Mouse (Mus musculus) embryonic facial prominence, embryonic 15.5 days (tissue): ENCODE data around the gene Zfp3. TPM values are rescaled to one million over a fixed set of nuclear protein-coding genes. Genes with fewer than 3 reads are reported as not detected.

Source experiments
- ATAC-seq: fragments of 200-750 bp; cut with Nextera tagmentation; 2 replicates; pipeline ENCODE4 v1.8.0; 2017; ENCODE audit warnings: low read depth, moderate TSS enrichment; ENCODE audit not compliant: insufficient number of reproducible peaks, low FRiP score, low TSS enrichment
- H3K27ac ChIP-seq: fragments of 300-500 bp; sonication (generic); replicated peaks from 2 replicates; pipeline ENCODE4 v1.5.1; 2015; ENCODE audit warnings: mild to moderate bottlenecking, inconsistent platforms
- H3K27me3 ChIP-seq: fragments of 300-500 bp; sonication (generic); 2 replicates; pipeline ENCODE4 v1.6.1; 2015; ENCODE audit warnings: inconsistent platforms
- H3K36me3 ChIP-seq: fragments of 300-500 bp; sonication (generic); 2 replicates; pipeline ENCODE4 v1.6.1; 2015; ENCODE audit warnings: mild to moderate bottlenecking, inconsistent platforms
- H3K4me1 ChIP-seq: fragments of 300-500 bp; sonication (generic); 2 replicates; pipeline ENCODE4 v1.6.1; 2015; ENCODE audit warnings: inconsistent platforms
- H3K4me2 ChIP-seq: fragments of 300-500 bp; sonication (generic); replicated peaks from 2 replicates; pipeline ENCODE4 v1.6.1; 2015; ENCODE audit warnings: mild to moderate bottlenecking, inconsistent platforms
- H3K4me3 ChIP-seq: fragments of 300-500 bp; sonication (generic); replicated peaks from 2 replicates; pipeline ENCODE4 v1.5.1; 2015; ENCODE audit warnings: mild to moderate bottlenecking, inconsistent platforms
- H3K9ac ChIP-seq: fragments of 300-500 bp; sonication (generic); 2 replicates; pipeline ENCODE4 v1.6.1; 2015; ENCODE audit warnings: inconsistent platforms
- H3K9me3 ChIP-seq: fragments of 300-500 bp; sonication (generic); replicated peaks from 2 replicates; pipeline ENCODE4 v1.6.1; 2016; ENCODE audit warnings: inconsistent platforms
- WGBS: fragments of 180-500 bp; shearing (Covaris S2); methylation state at CpG from one replicate; pipeline ENCODE4 v1.1.7; 2015; 5-methylcytosine and 5-hydroxymethylcytosine counted together
- polyA plus RNA-seq: library from polyadenylated mRNA; unstranded; fragments of >200 nt; fragmentation: Nextera tagmentation; extraction: Ambion mirVana; gene quantifications from 2 replicates; pipeline ENCODE4 v1.2.1, GENCODE M21; 2015

Zfp3 gene
- polyA plus RNA-seq, 1 experiment from 2014 or later = 7.2 TPM

DNA sequence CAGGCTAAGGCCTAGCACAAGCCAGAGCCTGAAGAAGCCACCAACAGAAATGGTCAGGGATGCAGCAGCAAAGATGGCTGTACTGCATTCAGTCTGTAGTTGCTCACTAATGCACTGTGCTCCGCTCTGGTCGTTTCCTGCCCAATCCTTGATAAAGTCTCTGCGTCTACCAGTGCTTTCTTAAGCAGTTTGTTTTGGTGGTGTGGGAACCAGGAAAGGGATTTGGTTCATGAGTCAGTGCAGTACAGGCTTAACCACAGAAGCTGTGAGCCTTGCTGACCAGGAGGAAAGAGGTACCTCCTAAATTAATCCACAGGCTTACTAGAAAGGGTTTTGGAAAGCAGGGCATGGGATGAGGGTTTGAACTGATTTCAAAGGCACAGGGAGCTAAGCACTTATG, 44.1 kb downstream of the Zfp3 start:
- no peak overlapping the region for H3K9ac ChIP-seq
- 70% methylated on average over 3 of the region's 3 CpGs for WGBS
- ATAC-seq = no peak
- H3K4me1 ChIP-seq = no peaks in the 10 kb centered on the region
- no peak overlapping the region for H3K4me3 ChIP-seq
- no peak overlapping the region for H3K27ac ChIP-seq
- no peaks in the 10 kb centered on the region for H3K27me3 ChIP-seq
- H3K36me3 ChIP-seq = no peaks in the 10 kb centered on the region
- no peak overlapping the region for H3K4me2 ChIP-seq
- no peaks in the 10 kb centered on the region for H3K9me3 ChIP-seq

DNA sequence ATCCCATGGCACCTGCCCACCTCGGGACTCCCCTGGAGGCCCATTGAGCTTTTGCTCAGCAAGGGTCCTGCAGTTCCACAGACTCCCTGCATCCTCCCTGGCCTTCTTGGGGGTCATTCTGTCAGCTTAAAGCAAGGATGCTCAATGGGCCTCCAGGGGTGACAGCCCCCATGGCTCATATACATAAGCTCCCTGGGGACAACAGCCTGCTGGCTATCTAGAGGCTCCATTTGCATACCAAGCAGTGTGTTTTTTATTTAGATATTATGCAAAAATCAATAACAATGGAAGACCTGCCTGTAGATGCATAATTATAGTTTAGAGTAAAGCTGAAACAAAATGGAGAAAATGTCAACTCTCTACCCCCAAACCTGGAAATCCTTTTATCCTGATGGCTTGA, 45.0 kb downstream of the Zfp3 start:
- Histone ChIP-seq H3K36me3 (no peaks in the 10 kb centered on the region), H3K9me3 (no peaks in the 10 kb centered on the region), H3K9ac (no peak overlapping the region), H3K27me3 (no peaks in the 10 kb centered on the region), H3K4me1 (no peaks in the 10 kb centered on the region), H3K27ac (no peak overlapping the region), H3K4me2 (no peak overlapping the region), H3K4me3 (no peak overlapping the region)
- no peak for ATAC-seq
- 28% methylated on average over 1 of the region's 1 CpGs for WGBS

DNA sequence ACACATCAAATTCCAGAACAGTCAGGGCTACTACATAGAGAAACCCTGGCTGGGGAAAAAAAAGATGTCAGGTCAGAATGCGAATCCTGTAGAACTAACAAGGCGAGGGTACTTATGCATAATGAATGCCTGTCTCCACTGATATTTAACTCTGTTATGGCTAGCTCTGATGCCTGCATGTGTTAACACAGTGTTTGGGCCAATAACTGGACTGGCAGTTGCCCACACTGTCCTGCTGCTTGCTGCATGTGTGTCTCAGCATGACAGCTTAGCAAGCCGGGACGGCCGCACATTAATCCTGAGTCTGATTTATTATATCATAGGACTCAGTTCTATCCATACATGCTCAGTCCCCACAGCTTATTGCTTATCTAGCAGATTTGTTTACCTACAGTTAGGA, 47.0 kb downstream of the Zfp3 start:
- Histone ChIP-seq H3K4me1 (no peaks in the 10 kb centered on the region), H3K9ac (no peak overlapping the region), H3K4me2 (no peak overlapping the region), H3K36me3 (no peaks in the 10 kb centered on the region), H3K4me3 (no peak overlapping the region), H3K27me3 (no peaks in the 10 kb centered on the region), H3K9me3 (no peaks in the 10 kb centered on the region), H3K27ac (no peak overlapping the region)
- ATAC-seq = no peak
- 81% methylated on average over 5 of the region's 5 CpGs for WGBS

DNA sequence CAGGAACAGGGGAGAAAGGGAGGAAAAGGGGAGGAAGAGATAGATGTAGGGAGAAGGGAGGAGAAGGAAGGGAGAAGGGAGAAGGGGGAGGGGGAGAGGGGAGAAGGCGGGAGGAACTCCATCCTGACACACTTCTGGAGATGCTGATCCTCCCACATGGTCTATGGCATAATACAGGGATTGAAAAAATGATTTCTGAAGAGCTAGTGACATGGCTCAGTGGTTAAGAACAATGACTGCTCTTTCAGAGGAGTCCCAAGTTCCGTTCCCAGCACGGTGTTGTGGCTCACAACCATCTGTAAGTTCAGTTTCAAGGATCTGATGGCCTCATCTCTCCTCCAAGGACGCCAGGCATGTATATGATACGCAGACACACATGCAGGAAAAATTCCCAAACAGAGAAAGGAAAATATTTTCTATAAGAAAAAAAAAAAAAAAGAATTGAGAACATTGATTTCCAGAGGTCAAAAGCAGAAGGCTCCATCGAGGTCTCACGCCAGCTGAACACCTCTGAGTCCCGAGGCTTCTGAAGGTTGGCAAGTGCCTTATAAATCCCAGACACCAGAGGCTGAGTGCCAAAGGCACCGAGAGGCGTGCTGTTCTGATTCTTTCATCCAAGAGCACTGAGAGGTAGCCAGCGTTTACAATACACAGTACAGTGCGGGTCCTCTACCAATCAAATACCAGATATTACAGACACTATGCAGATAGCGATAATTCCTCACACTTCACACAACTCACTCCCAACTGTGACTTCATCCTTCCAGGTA, 47.6 kb downstream of the Zfp3 start:
- WGBS = 71% methylated on average over 13 of the region's 13 CpGs
- Histone ChIP-seq H3K4me1 (no peaks in the 10 kb centered on the region), H3K4me3 (no peak overlapping the region), H3K36me3 (no peaks in the 10 kb centered on the region), H3K27me3 (no peaks in the 10 kb centered on the region), H3K4me2 (no peak overlapping the region), H3K9ac (no peak overlapping the region), H3K27ac (no peak overlapping the region), H3K9me3 (no peaks in the 10 kb centered on the region)
- ATAC-seq = no peak

DNA sequence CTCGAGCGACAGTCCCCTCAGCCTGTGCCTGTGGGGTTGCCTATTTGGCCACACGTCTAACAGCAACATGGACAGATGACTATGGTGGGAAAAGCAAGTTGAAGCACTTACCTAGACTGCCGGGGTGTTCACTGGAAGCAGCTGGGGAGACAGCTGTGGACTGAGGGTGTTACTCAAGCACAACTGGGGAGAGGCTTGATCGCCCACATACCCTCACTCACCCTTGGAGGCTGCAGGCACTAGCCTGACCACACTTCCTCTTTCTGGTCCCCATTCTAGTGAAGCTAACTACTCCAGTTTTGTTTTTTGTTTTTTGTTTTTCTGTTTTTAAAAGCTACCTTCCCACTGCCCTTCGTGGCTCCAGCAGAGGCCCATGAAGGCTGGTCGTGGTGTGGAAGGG, 48.4 kb downstream of the Zfp3 start, which contains the start of gene Scimp:
TSS of gene Scimp (minus strand) at position 222 of the 400 bp plus-strand sequence.
- H3K4me2 ChIP-seq = no peak within 1 kb of the TSS
- H3K36me3 ChIP-seq = no peaks in the 10 kb centered on the region
- H3K27ac ChIP-seq = no peak within 1 kb of the TSS
- no peaks in the 10 kb centered on the region for H3K4me1 ChIP-seq
- no peak for ATAC-seq
- no peak within 1 kb of the TSS for H3K4me3 ChIP-seq
- WGBS = 82% methylated on average over 7 of the region's 7 CpGs
- H3K9me3 ChIP-seq = no peaks in the 10 kb centered on the region
- no peaks in the 10 kb centered on the region for H3K27me3 ChIP-seq
- H3K9ac ChIP-seq = no peak within 1 kb of the TSS

DNA sequence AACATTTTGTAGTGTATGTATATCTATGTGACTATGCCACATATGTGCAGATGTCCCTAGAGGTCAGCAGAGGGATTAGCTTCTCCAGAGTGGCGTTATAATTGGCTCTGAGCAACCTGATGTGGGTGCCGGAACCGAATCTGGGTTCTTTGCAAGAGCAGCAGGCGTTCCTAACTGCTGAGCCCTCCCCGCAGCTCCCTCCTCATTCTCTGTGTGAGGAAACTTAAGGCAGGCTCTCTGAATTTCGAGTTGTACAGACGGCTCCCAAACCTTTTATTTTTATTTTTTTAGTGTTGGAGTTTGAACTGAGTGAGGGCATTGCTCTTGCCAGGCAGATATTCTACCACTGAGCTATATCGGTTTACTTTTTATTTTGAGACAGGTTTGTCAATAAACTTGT, 51.1 kb downstream of the Zfp3 start:
- Histone ChIP-seq H3K27ac (no peak overlapping the region), H3K4me1 (no peaks in the 10 kb centered on the region), H3K36me3 (no peaks in the 10 kb centered on the region), H3K4me2 (no peak overlapping the region), H3K9ac (no peak overlapping the region), H3K4me3 (no peak overlapping the region), H3K9me3 (no peaks in the 10 kb centered on the region), H3K27me3 (no peaks in the 10 kb centered on the region)
- WGBS = 77% methylated on average over 8 of the region's 8 CpGs
- ATAC-seq = no peak

DNA sequence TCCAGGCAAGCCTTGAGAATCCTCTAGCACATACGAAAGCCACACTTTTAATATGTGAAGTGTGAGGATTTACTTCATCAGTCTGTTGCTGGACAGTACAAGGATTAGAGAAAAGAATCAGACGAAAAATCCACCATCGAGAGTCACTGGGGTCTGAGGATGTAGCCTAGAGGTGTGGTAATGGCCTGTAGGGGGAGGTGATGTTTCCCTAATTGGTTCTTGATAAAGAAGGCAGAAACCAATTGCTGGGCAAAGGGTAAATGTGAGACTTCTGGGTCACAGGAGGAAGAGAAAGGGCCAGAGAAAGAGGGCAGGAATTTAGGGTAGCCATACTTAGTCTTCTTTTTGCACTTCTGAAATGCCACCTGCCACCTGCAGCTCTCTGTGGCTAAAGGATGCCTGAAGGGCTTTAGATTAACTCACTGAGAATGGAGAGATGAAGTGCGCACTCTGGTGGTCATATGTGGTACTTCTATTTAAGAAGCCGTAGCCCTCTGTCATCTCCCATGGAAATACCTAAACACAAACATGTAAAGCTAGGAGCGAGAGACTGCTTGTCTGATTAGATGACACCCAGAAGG, 51.6 kb downstream of the Zfp3 start:
- H3K27ac ChIP-seq = no peak overlapping the region
- H3K4me1 ChIP-seq = no peaks in the 10 kb centered on the region
- H3K9me3 ChIP-seq = no peaks in the 10 kb centered on the region
- no peak overlapping the region for H3K4me3 ChIP-seq
- H3K36me3 ChIP-seq = no peaks in the 10 kb centered on the region
- ATAC-seq = no peak
- H3K9ac ChIP-seq = no peak overlapping the region
- no peak overlapping the region for H3K4me2 ChIP-seq
- WGBS = 27% methylated on average over 6 of the region's 6 CpGs
- no peaks in the 10 kb centered on the region for H3K27me3 ChIP-seq

DNA sequence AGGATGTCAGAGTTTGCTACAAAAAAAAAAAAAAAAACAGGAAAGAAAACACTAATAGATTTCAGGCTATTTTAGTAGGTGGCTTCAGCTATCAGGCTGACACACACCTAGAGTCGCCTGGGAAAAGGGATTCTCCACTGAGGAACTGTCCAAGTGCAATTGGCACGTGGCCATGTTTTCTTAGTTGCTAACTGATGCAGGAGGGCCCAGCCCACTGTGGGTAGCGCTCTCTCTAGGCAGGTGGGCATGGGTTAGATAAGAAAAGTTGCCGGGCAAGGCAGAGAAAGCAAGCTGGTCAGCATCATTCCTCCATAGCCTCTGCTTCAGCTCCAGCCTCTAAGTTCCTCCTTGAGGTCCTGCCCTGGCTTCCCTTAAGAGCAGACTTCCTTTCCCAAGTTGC, 52.8 kb downstream of the Zfp3 start:
- WGBS = 74% methylated on average over 4 of the region's 4 CpGs
- H3K9me3 ChIP-seq = no peaks in the 10 kb centered on the region
- no peak overlapping the region for H3K27ac ChIP-seq
- no peak overlapping the region for H3K4me2 ChIP-seq
- H3K4me3 ChIP-seq = no peak overlapping the region
- H3K27me3 ChIP-seq = no peaks in the 10 kb centered on the region
- no peak for ATAC-seq
- H3K4me1 ChIP-seq = no peaks in the 10 kb centered on the region
- no peaks in the 10 kb centered on the region for H3K36me3 ChIP-seq
- no peak overlapping the region for H3K9ac ChIP-seq

DNA sequence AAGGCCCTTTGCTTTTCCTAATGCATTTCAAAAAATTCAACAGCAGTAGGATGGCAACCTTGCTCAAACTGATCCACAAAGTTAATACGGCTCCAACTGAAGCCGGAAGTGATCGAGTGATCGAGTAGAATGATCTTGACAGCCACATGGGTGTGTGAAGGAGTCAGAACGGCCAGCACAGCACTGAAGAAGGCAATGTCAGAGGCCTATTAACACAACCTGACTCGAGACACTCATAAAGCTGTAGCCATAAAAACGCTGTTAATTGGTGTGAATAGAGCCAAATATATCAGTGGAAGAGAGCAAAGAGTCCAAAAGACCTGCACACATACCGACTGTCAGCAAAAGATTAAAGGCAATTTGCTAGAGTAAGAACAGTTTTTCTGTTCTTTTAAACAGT, 56.1 kb downstream of the Zfp3 start:
- H3K9me3 ChIP-seq = no peaks in the 10 kb centered on the region
- H3K4me2 ChIP-seq = no peak overlapping the region
- ATAC-seq = no peak
- 74% methylated on average over 8 of the region's 8 CpGs for WGBS
- H3K4me1 ChIP-seq = no peaks in the 10 kb centered on the region
- no peak overlapping the region for H3K27ac ChIP-seq
- H3K4me3 ChIP-seq = no peak overlapping the region
- H3K36me3 ChIP-seq = no peaks in the 10 kb centered on the region
- no peaks in the 10 kb centered on the region for H3K27me3 ChIP-seq
- H3K9ac ChIP-seq = no peak overlapping the region

DNA sequence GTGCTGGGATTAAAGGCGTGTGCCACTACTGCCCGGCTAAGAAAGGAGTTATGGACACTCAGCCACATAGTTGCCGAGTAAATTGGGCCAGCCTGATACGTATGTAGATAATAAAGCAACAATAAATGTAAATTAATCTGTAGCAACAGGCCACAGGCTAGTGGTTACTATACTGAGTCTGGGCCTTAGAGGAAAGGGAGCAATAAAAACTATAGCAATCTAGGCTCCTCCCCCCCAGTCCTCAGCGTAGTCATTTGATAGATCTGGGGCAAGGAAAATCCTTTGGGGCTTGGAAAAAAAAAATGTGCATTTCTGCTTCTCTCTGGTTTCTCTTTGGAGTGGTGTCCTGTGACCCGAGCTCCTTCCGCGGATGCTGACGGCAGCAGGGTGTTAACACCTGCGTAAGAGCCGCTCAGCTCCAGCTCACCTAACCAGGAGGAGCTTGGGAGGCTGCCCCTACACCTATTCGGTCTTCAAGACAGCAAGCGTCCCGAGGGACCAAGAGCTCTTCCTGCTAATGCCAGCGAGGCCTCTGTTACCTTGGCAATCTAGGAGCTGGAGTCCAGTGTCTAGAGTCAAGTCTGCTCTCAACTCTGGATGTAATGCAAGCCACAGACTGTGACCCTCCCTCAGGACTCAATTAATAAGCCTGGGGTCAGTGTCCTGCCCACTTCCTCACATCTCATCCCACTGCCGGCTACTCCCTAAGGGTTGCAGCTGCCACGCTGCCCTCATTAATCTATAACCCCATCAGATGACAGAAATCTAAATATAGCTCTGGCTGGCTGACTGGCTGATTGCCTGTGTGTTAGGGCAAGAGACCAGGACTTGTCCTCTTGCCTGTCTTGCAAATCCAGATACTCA, 58.0 kb downstream of the Zfp3 start:
- 45% methylated on average over 17 of the region's 17 CpGs for WGBS
- no peaks in the 10 kb centered on the region for H3K27me3 ChIP-seq
- H3K9me3 ChIP-seq = no peaks in the 10 kb centered on the region
- H3K27ac ChIP-seq = no peak overlapping the region
- no peaks in the 10 kb centered on the region for H3K36me3 ChIP-seq
- no peak for ATAC-seq
- no peak overlapping the region for H3K9ac ChIP-seq
- no peaks in the 10 kb centered on the region for H3K4me1 ChIP-seq
- no peak overlapping the region for H3K4me3 ChIP-seq
- no peak overlapping the region for H3K4me2 ChIP-seq
